ENCODE assay signal across 8 mouse cellular contexts in genomic region chr9:44125546-44126428, GRCm38 (mm10). TPM values are rescaled to one million over a fixed set of nuclear protein-coding genes. Genes with fewer than 3 reads are reported as not detected.
A peak's percentile ranks its signal among the peaks of the same experiment; 100 is the strongest.
DNase-seq lines count a peak whose midpoint lies in the region; ATAC-seq and TF ChIP-seq lines count a peak whose summit lies in the region.

No protein-coding gene starts in this region.

- WGBS in embryonic facial prominence, embryonic 13.5 days: 32% methylated on average over 18 of the region's 18 CpGs
- WGBS in limb, embryonic 13.5 days: 31% methylated on average over 18 of the region's 18 CpGs
- 30% methylated on average over 18 of the region's 18 CpGs for WGBS in midbrain, postnatal 0 days
- WGBS in stomach, embryonic 15.5 days: 24% methylated on average over 18 of the region's 18 CpGs

- ATAC-seq in embryonic facial prominence, embryonic 13.5 days (ENCODE audit: insufficient number of reproducible peaks, insufficient read depth, low FRiP score, low TSS enrichment, low read depth): no peak
- no peak for ATAC-seq in limb, embryonic 13.5 days (ENCODE audit: low FRiP score, low read depth)
- ATAC-seq in midbrain, postnatal 0 days (ENCODE audit: low FRiP score): peak; percentile 73; the same call in 1 of the 2 replicates
- ATAC-seq in stomach, embryonic 15.5 days (ENCODE audit: insufficient read depth, low FRiP score, low read depth): no peak

- H3K4me3 ChIP-seq in embryonic facial prominence, embryonic 13.5 days: no peak overlapping the region
- no peak overlapping the region for H3K4me3 ChIP-seq in limb, embryonic 13.5 days
- no peak overlapping the region for H3K4me3 ChIP-seq in midbrain, postnatal 0 days (ENCODE audit: low read depth, low read length)
- no peak overlapping the region for H3K4me3 ChIP-seq in stomach, embryonic 15.5 days (replicated peaks)

- H3K4me2 ChIP-seq in embryonic facial prominence, embryonic 13.5 days: peak overlapping the region; percentile 27; the same call in 1 of the 2 replicates
- H3K4me2 ChIP-seq in limb, embryonic 13.5 days (replicated peaks): peak overlapping the region; percentile 44
- peak overlapping the region; percentile 34; the same call in 1 of the 2 replicates for H3K4me2 ChIP-seq in midbrain, postnatal 0 days (ENCODE audit: low read depth, low read length, poor library complexity, severe bottlenecking)
- H3K4me2 ChIP-seq in stomach, embryonic 15.5 days: peak overlapping the region; percentile 33

- H3K9ac ChIP-seq in embryonic facial prominence, embryonic 13.5 days: peak overlapping the region; percentile 46; the same call in 1 of the 2 replicates
- H3K9ac ChIP-seq in limb, embryonic 13.5 days: no peak overlapping the region; the same call in 1 of the 2 replicates
- H3K9ac ChIP-seq in midbrain, postnatal 0 days (replicated peaks; ENCODE audit: low read length, poor library complexity, severe bottlenecking): no peak overlapping the region
- no peak overlapping the region for H3K9ac ChIP-seq in stomach, embryonic 15.5 days

- H3K27ac ChIP-seq in embryonic facial prominence, embryonic 13.5 days: 0 out of 2 replicates have a peak overlapping the region, but pooled peaks have one; percentile 0
- H3K27ac ChIP-seq in limb, embryonic 13.5 days: peak overlapping the region; percentile 34; the same call in 1 of the 2 replicates
- no peak overlapping the region for H3K27ac ChIP-seq in midbrain, postnatal 0 days (ENCODE audit: low read depth, low read length)
- peak overlapping the region; percentile 51; the same call in 1 of the 2 replicates for H3K27ac ChIP-seq in stomach, embryonic 15.5 days

- H3K9me3 ChIP-seq in embryonic facial prominence, embryonic 13.5 days: no peaks in the 10 kb centered on the region
- no peaks in the 10 kb centered on the region for H3K9me3 ChIP-seq in limb, embryonic 13.5 days
- H3K9me3 ChIP-seq in midbrain, postnatal 0 days (ENCODE audit: low read length): no peaks in the 10 kb centered on the region
- no peaks in the 10 kb centered on the region for H3K9me3 ChIP-seq in stomach, embryonic 15.5 days

- H3K36me3 ChIP-seq in embryonic facial prominence, embryonic 13.5 days: no peaks in the 10 kb centered on the region
- H3K36me3 ChIP-seq in limb, embryonic 13.5 days: no peaks in the 10 kb centered on the region
- no peaks in the 10 kb centered on the region for H3K36me3 ChIP-seq in midbrain, postnatal 0 days (ENCODE audit: insufficient read depth, low read length)
- no peaks in the 10 kb centered on the region for H3K36me3 ChIP-seq in stomach, embryonic 15.5 days

- peaks cover 31% of the 10 kb centered on the region for H3K4me1 ChIP-seq in embryonic facial prominence, embryonic 13.5 days
- peaks cover 28% of the 10 kb centered on the region for H3K4me1 ChIP-seq in limb, embryonic 13.5 days
- H3K4me1 ChIP-seq in midbrain, postnatal 0 days (ENCODE audit: insufficient read depth, low read length): peaks cover 9% of the 10 kb centered on the region; the same call in 1 of the 2 replicates
- peaks cover 17% of the 10 kb centered on the region for H3K4me1 ChIP-seq in stomach, embryonic 15.5 days

- H3K27me3 ChIP-seq in embryonic facial prominence, embryonic 13.5 days: no peaks in the 10 kb centered on the region; the same call in 1 of the 2 replicates
- peaks cover 5% of the 10 kb centered on the region; the same call in 1 of the 2 replicates for H3K27me3 ChIP-seq in limb, embryonic 13.5 days
- no peaks in the 10 kb centered on the region; the same call in 1 of the 2 replicates for H3K27me3 ChIP-seq in midbrain, postnatal 0 days (ENCODE audit: insufficient read depth, low read length)
- H3K27me3 ChIP-seq in stomach, embryonic 15.5 days (replicated peaks): no peaks in the 10 kb centered on the region

- TF ChIP-seq CTCF in midbrain, postnatal 0 days (IDR thresholded peaks at IDR 0.05): peak; percentile 93

- peak; percentile 84 for DNase-seq in CD4-positive helper T cell, adult 2 months (ENCODE audit: low read depth, low spot score)
- DNase-seq in adrenal gland, postnatal 4 days (ENCODE audit: low spot score in 2 of 2): peak; percentile 62 to 79
- DNase-seq in heart, adult 18-20 months: peak; percentile 87 to 93
- peak; percentile 85 to 92 for DNase-seq in kidney, adult 8-10 months
- peak; percentile 94 for DNase-seq in midbrain, postnatal 0 days (ENCODE audit: low spot score)

RNA-seq across cellular contexts. Expression of gene Mcam, which starts 8.5 kb away (rescaled TPM):
- total RNA-seq in adrenal gland, postnatal 4 days (2021): 10 to 100 TPM; 92.8 to 97.0 TPM
- 25.6 and 28.9 TPM in 2 replicates for polyA plus RNA-seq in embryonic facial prominence, embryonic 13.5 days (2015; fragmentation: Nextera tagmentation; extraction: Ambion mirVana)
- total RNA-seq in heart, adult 18-20 months (2021): 10 to 100 TPM; 31.0 to 38.6 TPM
- 29.6 and 30.4 TPM in 2 replicates for polyA plus RNA-seq in limb, embryonic 13.5 days (2015; fragmentation: Nextera tagmentation; extraction: Ambion mirVana)
- 14.6 and 19.9 TPM in 2 replicates for total RNA-seq in midbrain, postnatal 0 days (2014; rRNA removed)
- polyA plus RNA-seq in midbrain, postnatal 0 days (2015; fragmentation: Nextera tagmentation; extraction: Ambion mirVana): 4.4 TPM in 2 replicates
- 38.3 and 43.0 TPM in 2 replicates for polyA plus RNA-seq in stomach, embryonic 15.5 days (2015; fragmentation: Nextera tagmentation; extraction: Ambion mirVana)

RNA-seq across cellular contexts. Expression of gene Rnf26, which starts 12.5 kb away (rescaled TPM):
- total RNA-seq in adrenal gland, postnatal 4 days (2021): 10 to 100 TPM; 42.5 to 45.8 TPM
- polyA plus RNA-seq in embryonic facial prominence, embryonic 13.5 days (2015; fragmentation: Nextera tagmentation; extraction: Ambion mirVana): 73.3 and 80.1 TPM in 2 replicates
- 1 to 10 TPM; 5.9 to 6.0 TPM for total RNA-seq in heart, adult 18-20 months (2021)
- 79.6 and 84.1 TPM in 2 replicates for polyA plus RNA-seq in limb, embryonic 13.5 days (2015; fragmentation: Nextera tagmentation; extraction: Ambion mirVana)
- total RNA-seq in midbrain, postnatal 0 days (2014; rRNA removed): 13.0 and 15.0 TPM in 2 replicates
- 33.4 and 34.1 TPM in 2 replicates for polyA plus RNA-seq in midbrain, postnatal 0 days (2015; fragmentation: Nextera tagmentation; extraction: Ambion mirVana)
- 59.9 and 60.8 TPM in 2 replicates for polyA plus RNA-seq in stomach, embryonic 15.5 days (2015; fragmentation: Nextera tagmentation; extraction: Ambion mirVana)

RNA-seq across cellular contexts. Expression of gene Gm49380, which starts 12.5 kb away (rescaled TPM):
- under 1 TPM; 0.11 to 0.51 TPM for total RNA-seq in adrenal gland, postnatal 4 days (2021)
- polyA plus RNA-seq in embryonic facial prominence, embryonic 13.5 days (2015; fragmentation: Nextera tagmentation; extraction: Ambion mirVana): 0.30 and 0.48 TPM in 2 replicates
- under 1 TPM in 1 of 2 experiments, not detected in 1; 0.37 TPM for total RNA-seq in heart, adult 18-20 months (2021)
- 0.09 and 0.10 TPM in 2 replicates for polyA plus RNA-seq in limb, embryonic 13.5 days (2015; fragmentation: Nextera tagmentation; extraction: Ambion mirVana)
- total RNA-seq in midbrain, postnatal 0 days (2014; rRNA removed): not detected in 2 replicates
- polyA plus RNA-seq in midbrain, postnatal 0 days (2015; fragmentation: Nextera tagmentation; extraction: Ambion mirVana): 0.07 and 0.27 TPM in 2 replicates
- 0.14 and 0.18 TPM in 2 replicates for polyA plus RNA-seq in stomach, embryonic 15.5 days (2015; fragmentation: Nextera tagmentation; extraction: Ambion mirVana)

RNA-seq across cellular contexts. Expression of gene C1qtnf5, which starts 18.7 kb away (rescaled TPM):
- 10 to 100 TPM in 1 of 2 experiments, 1 to 10 TPM in 1; 9.7 to 17.4 TPM for total RNA-seq in adrenal gland, postnatal 4 days (2021)
- 1.5 and 2.8 TPM in 2 replicates for polyA plus RNA-seq in embryonic facial prominence, embryonic 13.5 days (2015; fragmentation: Nextera tagmentation; extraction: Ambion mirVana)
- total RNA-seq in heart, adult 18-20 months (2021): 1 to 10 TPM; 5.6 to 5.9 TPM
- polyA plus RNA-seq in limb, embryonic 13.5 days (2015; fragmentation: Nextera tagmentation; extraction: Ambion mirVana): 2.6 and 3.4 TPM in 2 replicates
- total RNA-seq in midbrain, postnatal 0 days (2014; rRNA removed): 16.6 and 29.0 TPM in 2 replicates
- 9.9 and 10.7 TPM in 2 replicates for polyA plus RNA-seq in midbrain, postnatal 0 days (2015; fragmentation: Nextera tagmentation; extraction: Ambion mirVana)
- polyA plus RNA-seq in stomach, embryonic 15.5 days (2015; fragmentation: Nextera tagmentation; extraction: Ambion mirVana): 2.8 and 3.3 TPM in 2 replicates

RNA-seq across cellular contexts. Expression of gene Mfrp, which starts 24.3 kb away (rescaled TPM):
- under 1 TPM in 1 of 2 experiments, not detected in 1; 0.17 TPM for total RNA-seq in adrenal gland, postnatal 4 days (2021)
- 0.21 and 0.39 TPM in 2 replicates for polyA plus RNA-seq in embryonic facial prominence, embryonic 13.5 days (2015; fragmentation: Nextera tagmentation; extraction: Ambion mirVana)
- total RNA-seq in heart, adult 18-20 months (2021): not detected
- polyA plus RNA-seq in limb, embryonic 13.5 days (2015; fragmentation: Nextera tagmentation; extraction: Ambion mirVana): 0.13 and 0.17 TPM in 2 replicates
- total RNA-seq in midbrain, postnatal 0 days (2014; rRNA removed): 0.19 and 2.8 TPM in 2 replicates
- polyA plus RNA-seq in midbrain, postnatal 0 days (2015; fragmentation: Nextera tagmentation; extraction: Ambion mirVana): 0.05 TPM in 1 of 2 replicates, not detected in the other
- polyA plus RNA-seq in stomach, embryonic 15.5 days (2015; fragmentation: Nextera tagmentation; extraction: Ambion mirVana): 0.18 TPM in 2 replicates
